Mouse (Mus musculus): ENCODE data around the gene Gm11938.

Gm11938 gene

GRCm38 (mm10) chr11:99574106-99574505, 29.0 kb downstream of the Gm11938 start:
- DNase-seq (ENCODE audit: extremely low spot score, low read depth, low spot score): peak; percentile 41

- DNase-seq (ENCODE audit: extremely low spot score, low read depth, low spot score): no peak
Measured at GRCm38 (mm10) chr11:99573164-99573563, 29.9 kb downstream of the Gm11938 start.

GRCm38 (mm10) chr11:99566530-99566929, 36.6 kb downstream of the Gm11938 start, which contains the start of gene Krtap3-1:
Krtap3-1 (minus strand) TSS chr11:99566630.
- no peak for DNase-seq (ENCODE audit: extremely low spot score, low read depth, low spot score)

- DNase-seq (ENCODE audit: extremely low spot score, low read depth, low spot score): no peak
Measured at GRCm38 (mm10) chr11:99562580-99562979, 40.5 kb downstream of the Gm11938 start.

GRCm38 (mm10) chr11:99559366-99559765, 43.7 kb downstream of the Gm11938 start, which contains the start of gene Gm11939:
Gm11939 (minus strand) TSS chr11:99559466.
- DNase-seq (ENCODE audit: extremely low spot score, low read depth, low spot score): no peak

- no peak for DNase-seq (ENCODE audit: extremely low spot score, low read depth, low spot score)
Measured at GRCm38 (mm10) chr11:99557976-99558745, 44.9 kb downstream of the Gm11938 start.

- no peak for DNase-seq (ENCODE audit: extremely low spot score, low read depth, low spot score)
Measured at GRCm38 (mm10) chr11:99556753-99557152, 46.4 kb downstream of the Gm11938 start, which contains the start of gene Krtap3-2. Krtap3-2 (minus strand) TSS chr11:99556853.

- DNase-seq (ENCODE audit: extremely low spot score, low read depth, low spot score): no peak
Measured at GRCm38 (mm10) chr11:99556195-99556594, 46.9 kb downstream of the Gm11938 start.

All from hindlimb bud, embryonic 11.5 days (tissue).